Mouse (Mus musculus) hindbrain, embryonic 11.5 days (tissue): ENCODE results near the gene Vps50. TPM values are rescaled to one million over a fixed set of nuclear protein-coding genes. Genes with fewer than 3 reads are reported as not detected.
"Not testable (repeated sequence)": the region's sequence is repeated elsewhere in the genome, so short reads cannot be mapped to it uniquely, and the experiment has no call there.

ENCODE experiments used
- ATAC-seq: fragments of 200-750 bp; cut with Nextera tagmentation; 2 replicates; pipeline ENCODE4 v1.8.0; 2017; ENCODE audit warnings: mild to moderate bottlenecking, moderate TSS enrichment, moderate library complexity; ENCODE audit not compliant: low FRiP score
- DNase-seq: peaks from one replicate; pipeline ENCODE4 v3.0.0-alpha.2; 2015; ENCODE audit warnings: low spot score
- H3K27ac ChIP-seq: fragments of 300-500 bp; sonication (generic); 2 replicates; pipeline ENCODE4 v1.5.1; 2014; ENCODE audit warnings: mild to moderate bottlenecking, low read depth, low read length
- H3K27me3 ChIP-seq: fragments of 300-500 bp; sonication (generic); 2 replicates; pipeline ENCODE4 v1.6.1; 2014; ENCODE audit warnings: mild to moderate bottlenecking, low read length, moderate library complexity, mixed read lengths; ENCODE audit not compliant: control insufficient read depth, insufficient read depth
- H3K36me3 ChIP-seq: fragments of 300-500 bp; sonication (generic); 2 replicates; pipeline ENCODE4 v1.6.1; 2014; ENCODE audit warnings: mild to moderate bottlenecking, low read length, moderate library complexity, mixed read lengths; ENCODE audit not compliant: control insufficient read depth, insufficient read depth
- H3K4me1 ChIP-seq: fragments of 300-500 bp; sonication (generic); replicated peaks from 2 replicates; pipeline ENCODE4 v1.6.1; 2014; ENCODE audit warnings: low read length, mixed read lengths; ENCODE audit not compliant: control insufficient read depth, insufficient read depth
- H3K4me2 ChIP-seq: fragments of 300-500 bp; sonication (generic); replicated peaks from 2 replicates; pipeline ENCODE4 v1.6.1; 2014; ENCODE audit warnings: mild to moderate bottlenecking, low read depth, low read length
- H3K4me3 ChIP-seq: fragments of 300-500 bp; sonication (generic); 2 replicates; pipeline ENCODE4 v1.5.1; 2014; ENCODE audit warnings: low read depth, low read length
- H3K9ac ChIP-seq: fragments of 300-500 bp; sonication (generic); 2 replicates; pipeline ENCODE4 v1.6.1; 2014; ENCODE audit warnings: low read depth, low read length
- H3K9me3 ChIP-seq: fragments of 300-500 bp; sonication (generic); 2 replicates; pipeline ENCODE4 v1.6.1; 2016; ENCODE audit warnings: low read length; ENCODE audit not compliant: control insufficient read depth
- WGBS: fragments of 180-500 bp; shearing (Covaris S2); extraction: QIAGEN DNeasy Blood & Tissue Kit; methylation state at CpG from one replicate; pipeline ENCODE4 v1.1.7; 2014; 5-methylcytosine and 5-hydroxymethylcytosine counted together
- polyA plus RNA-seq: library from polyadenylated mRNA; unstranded; fragments of >200 nt; fragmentation: Nextera tagmentation; extraction: Ambion mirVana; gene quantifications from 2 replicates; pipeline ENCODE4 v1.2.1, GENCODE M21; 2014

The Vps50 gene
- polyA plus RNA-seq, 1 experiment from 2014 or later, result 39.5 TPM

DNA sequence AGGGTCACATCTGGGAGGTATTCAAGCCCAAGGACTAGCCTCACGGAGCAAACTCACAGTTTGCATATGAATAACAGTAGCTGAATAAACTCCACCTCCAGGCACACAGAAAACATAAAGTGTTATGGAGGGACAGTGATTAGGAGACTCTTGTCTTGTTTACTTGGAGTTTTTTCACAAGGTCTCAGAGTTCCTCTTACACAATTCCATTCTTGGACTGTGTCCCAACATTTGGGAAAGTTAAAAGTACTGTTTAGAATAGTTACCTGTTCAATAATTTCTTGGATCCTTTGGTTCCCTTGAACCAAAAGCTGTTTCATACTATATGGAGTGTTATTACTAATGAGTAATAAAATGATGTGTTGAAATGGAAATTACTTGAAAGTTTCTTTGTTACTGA, 46.8 kb downstream of the Vps50 start:
- WGBS, result 54% methylated on average over 1 of the region's 1 CpGs
- H3K4me3 ChIP-seq, result no peak overlapping the region

GRCm38 (mm10) chr6:3548959-3549358, 50.8 kb downstream of the Vps50 start:
- no peak overlapping the region for H3K9ac ChIP-seq
- H3K4me3 ChIP-seq, result no peak overlapping the region
- no peak for ATAC-seq
- H3K27ac ChIP-seq, result no peak overlapping the region
- H3K4me2 ChIP-seq, result no peak overlapping the region
- no peaks in the 10 kb centered on the region for H3K9me3 ChIP-seq
- H3K36me3 ChIP-seq, result no peaks in the 10 kb centered on the region
- H3K27me3 ChIP-seq, result no peaks in the 10 kb centered on the region
- WGBS, result 82% methylated on average over 3 of the region's 3 CpGs
- DNase-seq, result no peak
- H3K4me1 ChIP-seq, result no peaks in the 10 kb centered on the region

More for the DNA sequence above, 46.8 kb downstream of the Vps50 start:
- ATAC-seq (no peak), DNase-seq (no peak)
- Histone ChIP-seq H3K27me3 (no peaks in the 10 kb centered on the region), H3K4me1 (no peaks in the 10 kb centered on the region), H3K4me2 (no peak overlapping the region), H3K36me3 (no peaks in the 10 kb centered on the region), H3K9me3 (no peaks in the 10 kb centered on the region), H3K9ac (no peak overlapping the region), H3K27ac (no peak overlapping the region)

- H3K9ac ChIP-seq, result no peak overlapping the region
- no peak overlapping the region for H3K4me2 ChIP-seq
- no peaks in the 10 kb centered on the region for H3K36me3 ChIP-seq
- DNase-seq (no peak), ATAC-seq (no peak)
- H3K9me3 ChIP-seq, result no peaks in the 10 kb centered on the region
- H3K27me3 ChIP-seq, result no peaks in the 10 kb centered on the region
- no peaks in the 10 kb centered on the region for H3K4me1 ChIP-seq
- H3K27ac ChIP-seq, result no peak overlapping the region
- H3K4me3 ChIP-seq, result no peak overlapping the region
- 91% methylated on average over 1 of the region's 1 CpGs for WGBS
Observed at GRCm38 (mm10) chr6:3549992-3550391, 51.8 kb downstream of the Vps50 start.

- H3K4me1 ChIP-seq, result not testable (repeated sequence)
Observed at GRCm38 (mm10) chr6:3552681-3553080, 54.5 kb downstream of the Vps50 start.

DNA sequence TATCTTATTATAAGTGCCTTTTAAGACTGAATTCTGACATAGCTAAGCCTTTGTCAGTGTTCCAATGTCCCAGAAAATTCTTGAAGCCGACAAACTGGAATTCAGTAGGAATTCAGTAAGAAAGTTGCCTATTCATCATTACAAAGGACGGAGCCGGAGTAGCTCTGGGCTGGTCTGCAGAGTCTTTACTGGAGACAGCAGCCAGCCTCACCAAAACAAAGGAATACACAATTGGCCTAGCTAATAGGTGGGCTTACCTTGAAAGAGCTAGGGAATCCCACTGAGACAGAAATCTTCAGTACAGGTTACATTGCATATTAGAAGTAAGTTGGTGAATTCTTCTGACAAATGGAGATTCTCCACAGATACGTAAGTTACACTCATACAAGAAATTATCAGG, 59.0 kb downstream of the Vps50 start:
- no peaks in the 10 kb centered on the region for H3K4me1 ChIP-seq
- H3K4me3 ChIP-seq, result no peak overlapping the region
- H3K9me3 ChIP-seq, result no peaks in the 10 kb centered on the region
- DNase-seq (no peak), ATAC-seq (no peak)
- no peak overlapping the region for H3K27ac ChIP-seq
- no peak overlapping the region for H3K4me2 ChIP-seq
- H3K27me3 ChIP-seq, result no peaks in the 10 kb centered on the region
- 91% methylated on average over 4 of the region's 4 CpGs for WGBS
- H3K9ac ChIP-seq, result no peak overlapping the region
- no peaks in the 10 kb centered on the region for H3K36me3 ChIP-seq

More at GRCm38 (mm10) chr6:3552681-3553080, 54.5 kb downstream of the Vps50 start:
- not testable (repeated sequence) for ATAC-seq, H3K4me2 ChIP-seq, H3K4me3 ChIP-seq, DNase-seq, H3K36me3 ChIP-seq, H3K9me3 ChIP-seq, H3K27me3 ChIP-seq, H3K27ac ChIP-seq, H3K9ac ChIP-seq
- 81% methylated on average over 9 of the region's 9 CpGs for WGBS

DNA sequence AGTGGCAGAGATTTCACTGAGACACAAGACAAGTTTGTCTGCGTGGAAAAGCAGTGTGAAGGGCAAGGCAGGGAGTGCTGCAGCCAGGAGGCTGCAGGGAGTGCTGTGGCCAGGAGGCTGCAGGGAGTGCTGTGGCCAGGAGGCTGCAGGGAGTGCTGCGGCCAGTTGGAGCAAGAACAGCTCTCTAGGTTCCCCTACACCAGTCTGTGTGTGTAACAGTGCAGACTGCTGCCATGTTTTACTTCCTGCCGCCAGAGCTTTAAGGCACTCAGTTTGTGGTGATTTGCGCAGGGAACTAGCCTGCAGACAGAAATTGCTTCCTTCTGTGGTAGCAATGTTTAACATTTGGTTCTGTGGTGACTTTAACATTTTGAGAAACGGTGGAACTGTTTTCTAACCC, 61.8 kb downstream of the Vps50 start:
- no peak overlapping the region for H3K4me2 ChIP-seq
- no peaks in the 10 kb centered on the region for H3K9me3 ChIP-seq
- no peaks in the 10 kb centered on the region for H3K27me3 ChIP-seq
- DNase-seq (no peak), ATAC-seq (no peak)
- no peaks in the 10 kb centered on the region for H3K4me1 ChIP-seq
- no peak overlapping the region for H3K9ac ChIP-seq
- no peaks in the 10 kb centered on the region for H3K36me3 ChIP-seq
- 77% methylated on average over 5 of the region's 5 CpGs for WGBS
- no peak overlapping the region for H3K27ac ChIP-seq
- no peak overlapping the region for H3K4me3 ChIP-seq

DNA sequence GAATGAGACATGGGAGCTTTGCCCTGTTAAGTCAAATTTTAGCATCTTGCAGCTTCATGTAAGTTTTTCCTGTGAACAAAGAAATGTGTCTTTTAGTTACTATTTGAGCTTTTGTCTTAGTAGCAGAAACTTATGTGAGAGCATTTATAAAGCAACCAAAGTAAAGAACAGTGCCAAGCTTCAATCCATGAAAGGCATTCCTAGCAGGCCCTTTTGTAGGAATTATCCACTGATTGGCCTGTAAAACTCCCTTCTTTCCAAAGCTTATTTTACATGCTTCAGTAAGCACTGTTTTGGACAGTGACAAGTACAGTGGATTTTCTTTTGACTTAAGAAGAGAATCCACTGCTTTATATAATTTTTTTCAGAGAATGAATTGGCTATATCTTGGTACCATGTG, 64.1 kb downstream of the Vps50 start:
- ATAC-seq (no peak), DNase-seq (no peak)
- Histone ChIP-seq H3K9me3 (no peaks in the 10 kb centered on the region), H3K4me2 (no peak overlapping the region), H3K27me3 (no peaks in the 10 kb centered on the region), H3K36me3 (no peaks in the 10 kb centered on the region), H3K4me3 (no peak overlapping the region), H3K27ac (no peak overlapping the region), H3K4me1 (no peaks in the 10 kb centered on the region), H3K9ac (no peak overlapping the region)

GRCm38 (mm10) chr6:3564118-3564517, 65.9 kb downstream of the Vps50 start:
- H3K27ac ChIP-seq, ATAC-seq, H3K9me3 ChIP-seq, H3K4me1 ChIP-seq, H3K27me3 ChIP-seq, H3K4me2 ChIP-seq, DNase-seq, H3K4me3 ChIP-seq, H3K36me3 ChIP-seq, H3K9ac ChIP-seq: not testable (repeated sequence)

DNA sequence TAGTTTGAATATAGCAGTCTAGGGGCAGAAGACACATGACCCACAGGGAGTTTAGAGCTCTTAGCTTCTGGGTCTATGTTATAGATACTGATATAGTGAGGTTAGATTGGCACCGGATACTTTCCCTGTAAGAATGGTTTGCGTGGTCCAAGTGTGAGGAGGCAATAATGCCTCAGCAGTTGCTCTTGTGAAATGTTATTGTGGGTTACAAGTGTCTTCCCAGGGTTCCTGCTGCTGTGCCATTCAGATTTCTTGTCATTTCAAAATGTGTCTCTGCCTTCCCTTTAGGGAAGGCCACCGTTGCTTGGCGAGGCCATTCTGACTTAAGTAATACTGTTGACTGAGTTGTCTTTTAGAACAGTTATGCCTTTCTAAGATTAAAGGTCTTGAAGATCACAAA, 66.8 kb downstream of the Vps50 start:
- ATAC-seq (no peak), DNase-seq (no peak)
- Histone ChIP-seq H3K27ac (no peak overlapping the region), H3K9me3 (no peaks in the 10 kb centered on the region), H3K36me3 (no peaks in the 10 kb centered on the region), H3K9ac (no peak overlapping the region), H3K27me3 (no peaks in the 10 kb centered on the region), H3K4me3 (no peak overlapping the region), H3K4me2 (no peak overlapping the region), H3K4me1 (no peaks in the 10 kb centered on the region)
- 96% methylated on average over 4 of the region's 4 CpGs for WGBS
